Mouse (Mus musculus): Measurements from ENCODE around the gene Ehd1.

Ehd1 gene

DNA sequence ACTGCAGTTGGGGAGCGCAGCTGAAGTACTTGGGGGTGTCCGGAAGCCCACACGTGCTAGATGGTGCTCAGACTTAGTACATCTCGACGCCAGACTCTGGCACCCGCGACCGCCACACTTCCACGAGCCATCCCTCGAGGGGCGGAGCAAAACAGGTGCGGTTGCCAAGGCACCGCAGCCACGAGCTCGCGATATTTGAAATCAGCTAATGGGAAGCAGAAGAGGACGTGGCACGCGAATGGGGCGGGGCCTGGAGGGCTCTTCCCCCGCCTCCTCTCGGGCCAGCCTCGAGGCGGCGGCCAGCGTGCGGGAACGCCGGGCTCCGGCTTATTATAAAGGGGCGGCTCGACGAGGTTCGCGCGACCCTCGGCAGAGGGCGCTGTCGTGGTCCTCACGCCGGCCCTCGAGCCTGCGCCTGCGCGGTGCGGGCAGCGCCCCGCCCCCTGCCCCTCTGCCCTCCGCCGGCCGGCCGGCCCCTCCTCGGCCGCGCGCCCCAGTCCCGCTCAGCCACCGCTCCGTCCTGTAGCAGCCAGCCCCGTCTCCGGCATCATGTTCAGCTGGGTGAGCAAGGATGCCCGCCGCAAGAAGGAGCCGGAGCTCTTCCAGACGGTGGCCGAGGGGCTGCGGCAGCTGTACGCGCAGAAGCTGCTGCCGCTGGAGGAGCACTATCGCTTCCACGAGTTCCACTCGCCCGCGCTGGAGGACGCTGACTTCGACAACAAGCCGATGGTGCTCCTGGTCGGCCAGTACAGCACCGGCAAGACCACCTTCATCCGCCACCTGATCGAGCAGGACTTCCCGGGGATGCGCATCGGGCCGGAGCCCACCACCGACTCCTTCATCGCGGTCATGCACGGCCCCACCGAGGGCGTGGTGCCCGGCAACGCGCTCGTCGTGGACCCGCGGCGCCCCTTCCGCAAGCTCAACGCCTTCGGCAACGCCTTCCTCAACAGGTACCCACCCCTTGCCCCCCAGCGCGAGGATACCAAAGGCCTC lies at the start of gene Ehd1:
Gene Ehd1 (plus strand): TSS at position 300 of the 996 bp plus-strand sequence.
- peak; percentile 99 for DNase-seq

DNA sequence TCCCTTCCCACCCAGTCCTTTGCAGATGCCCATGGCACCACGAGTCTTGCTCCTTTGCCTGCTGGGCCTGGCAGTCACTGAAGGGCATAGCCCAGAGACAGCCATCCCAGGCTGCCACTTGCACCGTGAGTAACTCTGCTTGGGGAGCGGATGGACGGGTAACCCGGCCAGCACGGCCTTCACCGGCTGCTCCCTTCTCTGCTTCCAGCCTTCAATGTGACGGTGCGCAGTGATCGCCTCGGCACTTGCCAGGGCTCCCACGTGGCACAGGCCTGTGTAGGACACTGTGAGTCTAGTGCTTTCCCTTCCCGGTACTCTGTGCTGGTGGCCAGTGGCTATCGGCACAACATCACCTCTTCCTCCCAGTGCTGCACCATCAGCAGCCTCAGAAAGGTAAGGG lies 49.8 kb upstream of the Ehd1 start:
- no peak for DNase-seq

DNA sequence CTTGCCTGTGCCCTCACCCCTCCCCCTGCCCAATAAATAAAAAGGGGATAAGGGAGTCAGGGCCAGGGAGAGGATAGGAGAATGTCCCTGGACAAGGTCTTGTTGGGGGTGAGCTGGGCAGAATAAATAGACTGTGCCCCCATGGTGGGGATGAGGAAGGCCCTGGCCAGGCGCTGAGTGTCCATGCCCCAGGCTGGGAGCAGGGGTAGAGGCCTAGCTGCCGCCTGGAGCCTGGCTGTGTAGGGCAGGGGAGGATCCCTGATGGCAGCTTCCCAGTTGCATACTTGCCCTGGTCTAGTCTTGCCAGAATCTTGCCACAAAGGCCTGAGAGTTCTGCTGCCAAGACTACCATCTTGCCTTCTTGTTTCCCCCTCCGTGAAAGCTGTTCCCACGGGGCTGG lies 48.7 kb upstream of the Ehd1 start:
- DNase-seq = no peak

DNA sequence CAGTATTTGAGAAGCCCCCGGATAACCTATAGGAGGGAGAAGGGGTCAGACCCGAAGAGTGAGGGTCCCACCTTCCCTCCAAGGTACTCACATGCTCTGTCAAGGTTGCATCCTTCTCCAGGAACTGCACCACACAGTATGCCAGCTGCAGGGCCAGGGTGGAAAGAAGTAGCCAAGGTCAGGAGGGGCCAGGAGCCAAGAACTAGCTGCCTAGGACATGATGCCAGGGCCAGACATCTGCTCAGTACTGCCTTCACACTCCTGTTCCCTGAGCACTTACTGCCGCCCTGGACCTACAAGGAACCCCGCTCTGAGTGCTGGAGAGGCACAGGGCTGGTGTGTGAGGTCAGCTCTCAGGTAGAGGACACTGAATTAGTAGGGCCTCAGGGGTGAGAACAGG lies 46.1 kb upstream of the Ehd1 start:
- no peak for DNase-seq

DNA sequence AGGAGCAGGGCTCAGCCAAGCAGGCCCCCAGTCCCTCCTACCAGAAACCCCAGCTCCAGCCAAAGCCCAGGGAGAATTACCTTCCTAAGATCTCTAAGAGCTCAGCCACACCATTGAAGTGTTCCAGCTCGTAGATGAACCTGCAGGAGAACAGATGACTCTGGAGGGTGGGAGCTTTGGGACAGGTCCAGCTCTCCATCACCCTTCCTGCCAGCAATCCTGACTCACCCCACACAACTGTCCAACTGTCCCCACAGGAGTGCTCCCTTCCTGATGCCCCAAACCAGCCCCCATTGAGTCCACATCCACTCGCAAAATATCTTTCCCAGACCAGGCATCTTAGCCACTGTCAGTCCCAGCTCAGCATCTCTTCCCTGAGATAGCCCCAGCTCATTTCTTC lies 45.5 kb upstream of the Ehd1 start:
- DNase-seq = no peak

DNA sequence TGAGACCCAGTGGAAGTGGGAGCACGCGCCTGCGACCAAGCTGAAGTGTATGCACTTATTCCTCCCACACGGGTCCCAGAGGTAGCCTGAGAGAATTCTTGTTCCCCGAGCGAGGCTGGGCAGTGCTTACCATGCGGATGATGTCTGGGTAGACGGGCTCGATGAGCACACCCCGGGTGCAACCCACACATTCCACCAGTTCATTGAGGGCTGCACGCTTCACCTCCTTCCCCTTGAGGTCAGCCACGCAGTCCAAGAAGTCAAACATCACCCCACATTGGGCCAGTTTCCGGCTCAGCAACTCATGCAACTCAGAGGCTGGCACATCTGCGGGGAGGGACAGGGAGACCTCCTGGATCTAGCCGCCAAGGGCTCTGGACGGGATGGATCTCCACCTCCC lies 42.9 kb upstream of the Ehd1 start:
- no peak for DNase-seq

DNA sequence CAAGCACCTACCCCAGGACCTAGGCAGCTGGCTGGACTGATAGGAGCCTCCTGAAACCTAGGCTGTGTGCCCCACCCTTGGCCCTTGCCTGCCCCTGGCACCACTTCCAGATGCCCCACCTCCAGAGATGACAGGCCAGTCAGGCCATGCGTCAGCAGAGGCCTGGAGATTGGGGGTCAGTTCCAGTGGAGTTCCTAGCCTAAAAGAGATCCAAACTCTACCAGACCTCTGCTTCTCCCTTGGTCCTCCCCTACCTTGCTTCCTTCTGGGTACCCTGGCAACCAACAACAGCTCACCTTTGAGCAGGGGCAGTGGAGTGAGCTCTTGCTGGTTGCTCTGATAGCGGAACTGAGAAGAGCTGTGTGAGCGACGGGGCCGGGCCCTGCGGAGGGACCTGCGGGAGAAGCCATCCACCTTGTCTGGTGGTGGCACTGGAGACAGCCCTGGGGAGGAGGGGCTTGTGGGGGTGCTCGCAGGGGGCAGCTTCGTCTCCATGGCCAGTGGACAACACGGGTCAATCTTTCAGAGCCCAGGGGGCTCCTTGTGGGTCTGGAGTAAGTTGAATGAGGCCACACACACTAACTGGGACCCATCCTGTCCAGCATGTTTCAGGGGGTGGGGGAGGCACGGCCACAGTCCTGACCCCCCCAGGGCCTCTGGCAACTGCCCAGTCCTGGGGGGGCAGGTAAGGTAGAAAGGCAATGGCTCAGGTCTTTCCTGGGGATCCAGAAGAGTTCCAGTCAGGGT lies 42.0 kb upstream of the Ehd1 start:
- DNase-seq = peak; percentile 35

DNA sequence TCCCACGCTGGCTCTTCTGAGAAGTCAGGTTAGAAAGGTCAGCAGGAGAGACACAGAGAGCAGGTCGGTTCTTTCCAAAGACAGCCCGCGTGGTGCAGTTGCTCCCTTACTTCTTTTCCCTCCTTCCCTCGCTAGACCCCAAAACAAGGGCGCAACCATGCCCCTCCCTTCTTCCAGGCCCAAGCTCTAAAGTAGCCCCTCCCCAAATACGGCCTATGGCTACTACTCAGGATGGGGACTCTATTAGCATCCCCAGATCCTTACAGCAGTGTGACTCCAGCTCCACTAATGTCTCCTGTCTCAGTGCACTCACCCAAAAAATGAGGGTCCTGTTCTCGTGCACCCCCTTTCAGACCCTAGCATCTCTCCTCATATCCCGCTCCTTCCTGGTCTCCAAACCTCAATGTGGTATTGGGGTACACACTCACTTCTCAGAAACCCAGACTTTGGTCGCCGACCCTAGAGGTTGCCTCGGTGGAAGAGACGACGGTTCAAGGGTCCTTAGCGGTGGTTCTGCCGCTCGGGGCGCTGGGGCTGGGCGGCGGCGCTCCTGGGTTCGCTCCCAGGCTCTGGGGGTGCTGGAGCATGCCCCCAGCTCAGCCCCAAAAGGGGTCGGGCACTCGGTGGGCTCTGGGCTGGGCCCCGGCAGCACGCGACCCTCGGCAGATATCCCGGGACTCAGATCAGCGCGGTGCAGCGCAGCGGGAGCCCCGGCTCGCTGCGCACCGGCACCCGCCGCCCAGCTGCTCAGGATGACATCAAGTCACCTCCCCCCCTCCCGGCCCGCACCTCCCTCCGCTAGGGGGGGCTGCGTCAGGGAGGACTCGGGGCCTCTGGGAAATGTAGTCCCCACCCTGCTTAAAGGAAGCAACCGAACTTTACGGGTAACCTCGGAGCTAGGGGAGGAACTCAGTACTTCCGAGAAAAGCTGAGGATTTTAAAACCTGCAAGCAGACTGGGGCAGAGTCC lies 41.2 kb upstream of the Ehd1 start, which contains the start of gene Ppp2r5b:
Gene Ppp2r5b (minus strand): TSS at position 789 of the 969 bp plus-strand sequence.
- peak; percentile 98 for DNase-seq

DNA sequence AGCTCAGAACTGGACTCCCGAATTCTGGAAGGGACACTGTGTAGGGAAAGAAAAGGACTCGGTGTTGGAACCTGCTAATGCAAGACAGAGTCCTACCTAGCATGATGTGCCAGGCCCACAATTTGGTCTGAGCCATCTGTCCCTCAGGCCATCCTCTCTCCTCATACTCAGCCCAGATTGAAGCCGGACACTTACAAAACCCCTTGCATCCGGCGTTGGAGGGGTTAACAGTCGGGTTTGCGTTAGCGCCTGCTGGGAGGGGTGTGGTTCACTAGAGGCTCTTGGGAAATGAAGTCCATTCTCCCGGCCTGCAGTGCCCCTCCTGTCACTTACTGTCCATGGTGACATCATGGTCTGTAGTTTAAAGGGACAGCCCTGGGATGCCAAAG lies 40.5 kb upstream of the Ehd1 start:
- DNase-seq = peak; percentile 97

DNA sequence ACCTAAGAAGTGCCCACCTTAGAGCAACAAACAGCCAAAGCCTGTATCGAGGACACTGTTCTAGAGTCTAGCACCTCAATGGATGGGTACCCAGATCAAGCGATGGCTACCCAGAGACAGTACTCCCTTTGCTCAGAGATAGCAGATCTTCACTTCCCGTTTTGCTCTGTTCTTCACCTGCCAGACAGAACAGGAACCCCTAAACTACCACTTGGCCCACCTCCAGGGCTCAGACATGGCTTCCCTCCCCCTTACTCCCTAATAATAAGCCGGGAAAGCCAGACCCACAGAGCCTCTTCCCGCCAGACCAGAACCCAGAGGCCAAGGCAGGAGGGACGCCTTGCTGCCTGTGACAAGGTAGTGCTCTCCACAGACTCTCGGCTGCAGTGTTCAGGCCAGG lies 39.7 kb upstream of the Ehd1 start:
- DNase-seq = no peak

DNA sequence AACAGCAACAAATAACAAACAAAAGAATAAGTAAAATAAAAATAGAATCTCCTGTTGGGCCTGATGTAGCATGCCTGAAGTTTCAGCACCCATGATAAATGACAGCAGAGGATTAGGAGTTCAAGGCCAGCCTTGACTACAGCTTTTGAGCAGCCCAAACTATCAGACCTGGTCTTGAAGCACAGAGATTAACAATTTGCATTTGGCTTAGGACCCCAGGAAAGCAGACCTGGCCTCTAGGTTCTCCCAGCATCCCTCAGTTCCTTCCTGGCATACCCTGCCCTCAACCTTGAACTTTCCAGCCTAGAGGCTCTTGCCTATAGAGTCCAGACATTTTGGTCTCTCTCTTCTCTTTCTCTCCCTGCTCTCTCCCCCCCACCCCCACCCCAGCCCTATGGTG lies 37.8 kb upstream of the Ehd1 start:
- DNase-seq = no peak

DNA sequence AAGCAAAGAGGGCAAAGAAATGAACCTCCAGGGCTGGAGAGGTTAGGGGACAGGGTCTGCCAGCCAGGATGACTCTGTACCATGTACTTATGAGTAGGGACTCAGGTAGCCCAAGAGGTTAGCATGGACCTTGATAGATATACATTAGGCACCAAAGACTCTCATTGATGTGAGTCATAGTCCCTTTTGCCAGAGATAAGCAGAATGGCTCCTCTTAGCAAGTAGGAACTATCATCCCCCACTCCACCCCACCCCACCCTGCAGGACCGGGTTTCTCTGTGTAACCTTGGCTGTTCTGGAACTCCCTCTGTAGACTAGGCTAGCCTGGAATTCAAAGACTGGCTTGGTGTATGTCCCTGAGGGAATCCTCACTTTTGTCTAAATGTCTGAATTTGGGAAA lies 36.4 kb upstream of the Ehd1 start:
- DNase-seq = no peak

DNA sequence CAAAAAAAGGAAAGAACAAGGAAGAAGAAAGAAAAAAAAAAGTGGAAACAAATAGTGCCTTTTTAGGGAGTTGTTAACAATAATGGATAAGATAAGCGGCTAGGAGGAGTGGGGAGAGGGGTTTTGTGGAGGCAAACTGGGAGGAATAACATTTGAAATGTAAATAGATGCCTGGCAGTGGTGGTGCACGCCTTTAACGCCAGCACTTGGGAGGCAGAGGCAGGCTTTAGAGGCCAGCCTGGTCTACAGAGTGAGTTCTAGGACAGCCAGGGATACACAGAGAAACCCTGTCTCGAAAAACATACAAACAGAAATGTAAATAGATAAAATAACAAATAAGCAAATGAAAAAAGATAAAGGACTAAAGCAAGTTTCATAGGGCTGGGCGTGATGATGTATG lies 35.8 kb upstream of the Ehd1 start:
- DNase-seq = no peak

DNA sequence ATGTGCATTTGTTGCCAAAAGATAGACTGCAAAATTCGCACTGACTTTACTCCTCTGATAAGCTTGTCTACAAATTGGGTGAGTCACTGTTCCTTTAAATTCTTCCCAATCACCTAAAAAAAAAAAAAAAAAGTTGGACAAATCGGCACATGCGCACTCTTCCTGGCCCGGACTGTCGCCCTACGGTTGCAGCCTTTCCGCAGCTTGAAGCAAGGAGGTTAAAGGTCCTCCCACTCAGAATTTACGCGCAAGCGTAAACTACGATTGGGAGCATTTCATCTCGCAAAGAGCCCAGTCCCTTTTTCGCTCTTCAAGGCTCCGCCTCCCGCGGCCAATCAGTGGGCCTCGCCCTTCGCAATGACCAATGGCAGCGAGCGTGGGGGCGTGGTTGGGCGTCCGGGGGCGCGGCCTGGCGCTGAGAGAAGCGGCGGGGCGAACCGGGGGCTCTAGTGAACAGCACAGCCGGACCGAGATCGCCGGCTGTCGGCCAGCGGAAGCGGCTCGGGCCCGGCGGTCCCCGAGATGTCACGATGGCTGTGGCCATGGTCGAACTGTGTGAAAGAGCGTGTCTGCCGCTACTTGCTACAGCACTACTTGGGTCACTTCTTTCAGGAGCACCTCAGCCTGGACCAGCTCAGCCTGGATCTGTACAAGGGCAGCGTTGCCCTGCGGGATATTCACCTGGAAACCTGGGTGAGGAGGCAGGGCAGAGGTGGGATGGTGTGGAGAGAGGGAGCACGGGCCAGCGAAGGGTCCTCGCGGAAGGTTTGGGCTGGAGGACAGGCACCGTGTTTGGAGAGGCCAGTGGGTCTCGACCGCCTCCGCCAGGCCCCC lies 35.0 kb upstream of the Ehd1 start, which contains the start of gene Atg2a:
Gene Atg2a (plus strand): TSS at position 395 of the 834 bp plus-strand sequence.
- DNase-seq = peak; percentile 99

DNA sequence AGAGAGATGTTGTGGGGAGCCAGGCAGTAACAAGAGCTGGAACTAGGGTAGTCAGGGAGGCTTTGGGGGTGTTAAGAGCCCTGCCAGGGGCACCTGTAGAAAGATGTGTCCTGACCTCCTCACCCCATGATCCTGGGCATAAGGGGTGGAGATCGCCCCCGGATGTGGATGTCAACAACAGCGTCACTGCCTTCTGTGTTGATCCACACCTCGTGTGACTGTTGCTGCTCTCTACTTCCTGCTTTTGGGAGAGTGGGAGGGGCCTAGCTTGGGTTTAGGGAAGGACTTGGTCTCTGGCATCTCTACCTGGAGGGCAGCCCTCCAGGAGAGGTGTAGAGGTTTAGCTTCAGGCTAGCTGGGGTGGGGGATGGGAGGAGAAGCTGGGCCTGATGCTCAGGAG lies 34.2 kb upstream of the Ehd1 start:
- DNase-seq = peak; percentile 84

DNA sequence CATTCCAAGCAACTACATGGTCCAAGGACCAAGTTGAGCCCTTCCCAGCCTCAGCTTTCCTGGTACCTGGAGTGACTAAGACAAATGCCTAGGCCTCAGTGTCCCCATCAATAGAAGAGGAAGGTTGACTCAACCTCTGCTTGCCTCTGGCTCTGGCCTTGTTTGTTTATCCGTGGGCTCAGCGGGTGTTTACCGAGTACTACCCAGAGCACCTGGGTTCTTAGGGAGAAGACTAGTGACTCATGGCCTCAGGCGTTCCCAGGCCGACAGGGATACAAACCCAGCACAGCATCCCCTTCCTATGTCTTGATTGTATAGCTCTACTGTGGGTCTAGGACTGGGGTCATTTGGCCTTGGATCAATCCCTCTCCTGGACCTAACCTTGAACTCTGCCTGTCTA lies 33.3 kb upstream of the Ehd1 start:
- no peak for DNase-seq

DNA sequence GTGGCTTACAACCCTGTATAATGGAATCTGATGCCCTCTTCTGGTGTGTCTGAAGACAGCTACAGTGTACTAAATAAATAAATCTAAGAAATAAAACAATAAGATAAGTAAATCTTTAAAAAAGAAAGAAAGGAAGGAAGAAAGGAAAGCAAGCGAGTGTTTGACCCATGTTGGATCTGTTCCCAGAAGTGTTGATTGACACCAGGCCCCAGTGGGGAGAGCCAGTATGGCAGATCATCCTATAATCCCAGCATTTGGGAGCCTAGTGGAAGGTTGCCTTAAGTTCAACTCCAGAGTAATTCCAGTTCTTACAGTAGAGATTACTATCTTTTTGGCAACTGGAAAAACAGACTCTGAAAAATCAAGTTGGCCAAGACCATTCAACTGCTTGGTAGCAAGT lies 30.7 kb upstream of the Ehd1 start:
- DNase-seq = no peak

DNA sequence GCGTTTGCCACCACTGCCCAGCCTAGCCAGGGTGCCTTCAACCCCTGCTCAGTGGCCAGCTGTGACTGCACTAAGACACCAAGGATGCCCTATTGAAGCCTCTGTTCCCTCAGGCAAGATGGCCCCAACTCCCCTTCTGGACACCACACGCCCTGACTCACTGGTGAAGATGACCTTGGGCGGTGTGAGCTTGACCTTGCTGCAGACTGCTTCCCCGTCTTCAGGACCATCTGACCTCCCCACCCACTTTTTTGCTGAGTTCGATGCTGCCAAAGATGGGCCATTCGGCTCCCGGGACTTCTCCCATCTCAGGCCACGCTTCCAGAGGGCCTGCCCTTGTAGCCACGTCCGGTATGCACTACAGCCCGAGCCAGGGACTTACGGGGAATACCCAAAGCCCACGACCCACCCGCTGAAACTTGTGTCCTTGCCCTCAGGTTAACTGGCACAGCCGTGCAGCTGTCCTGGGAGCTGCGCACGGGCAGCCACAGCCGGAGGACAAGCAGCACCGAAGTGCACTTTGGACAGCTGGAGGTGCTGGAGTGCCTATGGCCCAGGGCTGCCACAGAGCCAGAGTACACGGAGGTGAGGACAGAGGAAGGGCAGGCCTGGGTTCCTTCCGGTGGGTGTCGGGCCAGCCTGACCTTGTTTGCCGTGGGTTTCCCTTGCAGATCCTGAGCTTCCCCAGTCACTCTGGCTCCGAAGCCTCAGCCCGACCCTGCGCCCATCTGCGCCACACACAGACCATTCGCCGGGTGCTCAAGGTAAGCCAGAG lies 28.8 kb upstream of the Ehd1 start:
- DNase-seq = no peak

DNA sequence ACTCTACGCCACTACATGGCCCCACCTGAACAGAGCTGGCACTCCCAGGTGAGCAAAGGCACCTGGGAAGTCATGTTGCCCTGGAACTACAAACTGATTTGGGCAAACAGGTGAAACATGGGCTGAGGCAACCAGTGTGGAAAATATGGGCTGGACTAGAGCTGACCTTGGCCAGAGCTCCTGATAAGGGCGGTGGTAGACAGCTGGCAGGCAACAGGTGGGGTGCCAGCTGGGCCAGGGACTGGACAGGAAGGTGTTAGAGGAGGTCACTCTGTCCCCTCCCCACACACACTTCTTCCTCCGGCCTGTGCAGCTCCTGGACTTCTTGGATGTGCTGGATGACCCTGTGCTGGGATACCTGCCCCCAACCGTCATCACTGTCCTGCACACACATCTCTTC lies 23.5 kb upstream of the Ehd1 start:
- no peak for DNase-seq

DNA sequence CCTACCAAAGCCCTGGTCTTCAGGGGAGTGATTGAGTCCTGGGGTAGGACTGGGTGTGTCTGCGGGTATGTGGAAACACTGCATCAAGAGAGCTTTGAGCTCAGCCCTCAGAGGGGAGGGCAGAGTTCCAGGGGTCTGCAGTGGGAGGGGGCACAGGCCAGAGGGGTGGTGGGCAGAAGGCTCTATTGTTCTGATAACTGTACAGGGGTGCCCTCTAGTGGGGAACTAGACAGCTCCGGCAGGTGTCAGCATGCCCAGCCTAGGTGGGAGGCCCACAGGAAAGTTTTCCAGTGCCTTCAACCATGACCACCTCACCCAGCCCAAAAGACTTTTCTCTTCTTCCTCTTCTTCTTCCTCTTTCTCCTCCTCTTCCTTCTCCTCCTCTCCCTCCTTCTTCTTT lies 16.1 kb upstream of the Ehd1 start:
- peak; percentile 70 for DNase-seq

DNA sequence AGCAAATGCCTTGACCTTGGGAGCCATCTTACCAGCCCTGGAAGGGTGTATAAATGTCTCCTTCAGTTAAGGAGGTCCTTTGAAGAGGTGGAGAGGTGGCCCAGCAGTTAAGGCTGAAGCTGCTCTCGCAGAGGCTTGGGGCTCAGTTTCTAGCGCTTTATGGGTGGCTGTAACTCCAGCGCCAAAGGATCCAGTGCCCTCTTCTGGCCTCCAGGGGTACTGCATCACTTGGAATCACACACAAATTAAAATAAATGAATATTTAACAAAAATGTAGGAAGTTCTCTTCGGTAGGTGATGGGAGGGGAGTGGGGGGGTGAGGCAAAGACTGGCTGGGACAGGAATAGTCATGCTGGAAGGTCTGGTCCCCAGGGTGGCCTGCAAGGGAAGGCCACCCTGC lies 15.6 kb upstream of the Ehd1 start:
- DNase-seq = no peak

All from lung, postnatal 36 days (tissue).